Mouse (Mus musculus) mouse trophoblast stem cell (cell line): ENCODE measurements around the gene Klhl41.
"Not testable (repeated sequence)": the region's sequence is repeated elsewhere in the genome, so short reads cannot be mapped to it uniquely, and the experiment has no call there.

Experiments used
- in situ Hi-C, 2 experiments: fragments of 300-500 bp; cut with MseI, MboI; formaldehyde crosslinking; loops; 2 replicates in 1 of 2; 3 replicates in 1 of 2; pipeline ENCODE4 v1.15.1; 2025

The Klhl41 gene

DNA sequence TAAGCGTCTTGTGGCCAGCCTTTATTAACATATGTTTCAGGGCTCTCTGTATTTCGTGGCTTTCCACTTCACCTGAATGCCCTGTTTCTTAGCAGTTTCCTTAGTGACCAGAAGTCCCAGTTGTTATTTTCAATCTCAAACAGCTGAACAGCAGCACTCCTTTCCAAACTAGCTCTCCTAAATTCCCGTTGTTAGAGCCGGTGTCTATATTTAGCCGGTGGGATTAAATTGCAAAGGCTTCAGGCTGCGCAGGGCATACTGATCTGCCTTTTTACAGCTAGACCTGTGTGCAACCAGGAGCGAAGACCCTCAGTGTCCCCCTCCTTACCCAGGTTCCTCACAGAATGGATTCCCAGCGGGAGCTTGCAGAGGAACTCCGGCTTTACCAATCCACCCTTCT, at the start of gene Klhl41:
Gene Klhl41, plus strand, starts transcription at position 268 of the 400 bp plus-strand sequence.
- in situ Hi-C loops = no loop called here

DNA sequence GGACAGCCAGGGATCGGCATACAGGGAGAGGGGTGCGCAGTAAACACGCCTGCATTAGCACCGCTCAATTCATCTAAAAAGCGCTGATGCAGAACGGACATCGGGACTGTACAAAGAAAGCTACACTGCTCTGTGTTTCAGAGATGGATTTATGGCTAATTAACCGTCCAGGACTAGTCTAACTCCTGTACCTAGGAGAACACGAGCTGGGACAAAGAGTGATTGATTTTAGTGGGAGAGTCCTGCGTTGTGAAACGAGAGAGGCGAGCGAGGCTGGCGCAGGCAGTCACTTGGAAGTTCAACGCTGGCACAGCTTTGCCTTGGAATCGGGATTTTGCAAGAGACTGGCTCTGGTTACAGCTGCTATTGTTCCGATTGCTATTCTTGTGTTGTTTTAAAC, 40.7 kb upstream of the Klhl41 start:
- in situ Hi-C loops = no loop called here

DNA sequence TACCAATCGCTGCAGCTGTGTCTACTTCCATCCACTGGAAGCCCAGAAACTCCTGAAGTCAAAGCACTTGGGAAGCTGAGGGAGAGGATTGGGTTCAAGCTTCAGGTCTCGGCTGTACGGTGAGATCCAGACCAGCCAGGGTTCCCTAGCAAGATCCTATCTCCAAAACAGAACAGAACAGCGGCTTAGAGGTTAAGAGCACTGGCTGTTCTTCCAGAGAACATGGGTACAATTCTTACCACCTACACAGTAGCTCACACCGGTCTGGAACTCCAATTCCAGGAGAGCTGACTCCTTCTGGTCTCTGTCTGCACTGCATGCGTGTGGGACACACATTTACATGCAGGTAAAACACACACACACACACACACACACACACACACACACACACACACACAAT, 40.0 kb upstream of the Klhl41 start:
- in situ Hi-C loops = loop anchor here in 1 of 2 experiments (10.0 kb wide), 1 partner anchor 145 kb away; no protein-coding TSS in a partner anchor

DNA sequence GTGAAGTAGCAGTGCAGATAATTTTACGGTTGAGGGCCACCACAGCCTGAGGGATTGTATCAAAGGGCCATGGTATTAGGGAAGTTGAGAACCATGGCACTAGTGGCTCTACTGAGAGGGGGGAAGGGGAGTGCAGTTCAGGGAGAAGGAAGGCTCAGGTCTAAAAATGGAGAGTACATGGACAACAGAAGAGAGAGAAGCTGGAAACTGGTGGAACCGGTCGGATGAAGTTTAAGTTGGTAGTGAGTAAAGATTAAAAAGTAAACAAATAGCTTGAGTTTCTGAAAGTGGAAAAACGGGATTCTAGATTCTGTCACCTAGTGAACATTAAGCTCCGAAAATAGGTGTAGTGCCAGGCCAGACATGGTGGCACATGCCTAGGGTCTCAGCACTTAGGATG, 39.1 kb upstream of the Klhl41 start:
- in situ Hi-C loops = loop anchor here in 1 of 2 experiments (10.0 kb wide), 1 partner anchor 144 kb away; no protein-coding TSS in a partner anchor

DNA sequence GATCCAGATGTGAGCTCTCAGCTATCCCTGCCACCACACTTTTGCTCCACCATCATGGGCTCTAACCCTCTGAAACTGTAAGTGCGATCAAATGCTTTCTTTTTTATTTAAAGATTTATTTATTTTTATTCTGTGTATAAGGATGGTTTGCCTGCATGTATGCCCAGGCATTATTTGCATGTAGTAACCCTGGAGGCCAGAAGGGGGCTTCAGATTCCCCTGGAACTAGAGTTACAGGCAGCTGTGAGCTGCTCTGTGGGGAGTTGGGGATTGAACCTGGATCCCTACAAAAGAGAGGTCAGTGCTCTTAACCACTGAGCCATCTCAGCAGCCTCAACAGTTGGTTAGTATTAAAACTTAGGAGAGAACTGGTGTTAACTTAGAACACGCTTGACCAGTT, 38.5 kb upstream of the Klhl41 start:
- in situ Hi-C loops = loop anchor here in 1 of 2 experiments (10.0 kb wide), 1 partner anchor 143 kb away; no protein-coding TSS in a partner anchor

DNA sequence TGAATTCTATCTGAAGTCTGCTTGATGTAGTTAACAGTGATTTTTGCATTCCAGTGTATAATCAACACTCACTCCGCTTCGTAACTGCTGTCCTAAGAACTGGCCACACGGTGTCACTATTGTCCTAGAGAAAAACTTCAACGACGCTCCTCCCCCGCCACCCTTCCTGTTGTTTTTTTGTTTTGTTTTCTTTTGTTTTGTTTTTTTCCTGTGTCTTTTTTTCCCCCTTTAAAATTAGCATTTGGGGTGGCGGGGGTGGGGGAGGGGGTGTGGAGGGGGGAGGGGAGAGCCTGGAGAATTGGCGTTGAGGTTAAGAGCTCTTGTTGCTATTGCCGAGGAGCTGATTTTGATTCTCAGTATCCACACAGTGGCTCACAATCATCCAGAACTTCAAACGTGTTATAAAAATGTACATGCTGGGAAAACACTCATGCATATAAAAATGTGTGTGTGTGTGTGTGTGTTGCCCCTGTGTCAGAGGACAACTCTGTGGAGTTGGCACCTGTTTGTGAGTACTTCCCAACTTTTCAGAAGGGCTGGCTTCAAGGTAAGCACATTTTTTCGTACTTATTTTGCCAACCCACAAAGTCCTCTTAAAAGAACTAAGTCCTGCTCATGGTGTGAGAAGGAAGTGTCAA, 34.7 kb upstream of the Klhl41 start:
- in situ Hi-C loops = loop anchor here in 1 of 2 experiments (10.0 kb wide), 1 partner anchor 140 kb away; no protein-coding TSS in a partner anchor

DNA sequence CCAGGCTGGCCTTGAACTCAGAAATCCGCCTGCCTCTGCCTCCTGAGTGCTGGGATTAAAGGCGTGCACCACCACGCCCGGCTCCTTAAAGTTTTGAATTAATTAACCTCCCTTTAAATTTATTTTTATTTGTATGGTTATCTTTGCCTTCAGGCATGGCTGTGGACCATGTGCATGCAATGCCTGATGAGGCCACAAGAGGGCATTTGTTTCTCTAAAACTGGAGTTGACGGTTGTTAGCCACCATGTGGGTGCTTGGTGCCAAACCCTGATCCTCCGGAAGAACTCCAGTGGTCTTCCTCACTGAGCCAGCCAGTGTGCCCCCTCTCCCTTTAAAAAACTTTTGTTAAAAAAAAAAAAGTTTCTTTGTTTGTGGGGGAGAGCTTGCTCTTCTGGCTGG, 34.1 kb upstream of the Klhl41 start:
- in situ Hi-C loops = loop anchor here in 1 of 2 experiments (10.0 kb wide), 1 partner anchor 139 kb away; no protein-coding TSS in a partner anchor

DNA sequence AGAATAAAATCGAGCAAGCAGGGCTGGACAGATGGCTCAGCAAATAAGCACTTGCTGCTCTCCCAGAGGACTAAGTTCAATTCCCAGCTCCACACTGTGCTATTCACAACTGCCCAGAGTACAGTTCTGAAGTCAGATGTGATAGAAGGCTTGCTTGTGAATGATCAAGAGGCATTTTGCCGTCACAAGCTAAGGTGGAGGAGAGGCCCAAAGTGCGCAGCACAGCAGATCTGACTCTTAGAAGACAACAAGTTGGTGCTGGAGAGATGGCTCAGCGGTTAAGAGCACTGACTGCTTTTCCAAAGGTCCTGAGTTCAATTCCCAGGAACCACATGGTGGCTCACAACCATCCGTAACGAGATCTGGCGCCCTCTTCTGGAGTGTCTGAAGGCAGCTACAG, 31.9 kb upstream of the Klhl41 start:
- in situ Hi-C loops = loop anchor here in 1 of 2 experiments (10.0 kb wide), 1 partner anchor 137 kb away; no protein-coding TSS in a partner anchor

DNA sequence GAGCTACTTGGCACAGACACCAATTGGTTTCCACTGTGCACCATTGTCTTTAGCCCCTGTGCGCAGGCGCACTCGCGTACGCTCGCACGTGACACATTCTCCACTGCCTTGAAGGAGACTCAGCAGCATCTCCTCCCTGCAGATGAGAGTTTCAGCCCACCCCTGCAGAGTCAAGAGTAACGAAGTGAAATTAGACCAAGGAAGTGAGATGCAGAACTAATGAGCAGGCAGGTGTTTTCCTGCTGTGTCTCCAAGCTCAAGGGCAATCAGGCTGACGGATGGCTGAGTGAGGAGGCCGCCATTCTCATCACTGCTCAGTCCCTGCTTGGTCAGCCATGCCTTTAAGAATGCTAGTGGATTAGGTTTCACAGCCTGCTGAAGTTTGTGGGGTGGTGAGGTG, 29.8 kb upstream of the Klhl41 start:
- in situ Hi-C loops = no loop called here

DNA sequence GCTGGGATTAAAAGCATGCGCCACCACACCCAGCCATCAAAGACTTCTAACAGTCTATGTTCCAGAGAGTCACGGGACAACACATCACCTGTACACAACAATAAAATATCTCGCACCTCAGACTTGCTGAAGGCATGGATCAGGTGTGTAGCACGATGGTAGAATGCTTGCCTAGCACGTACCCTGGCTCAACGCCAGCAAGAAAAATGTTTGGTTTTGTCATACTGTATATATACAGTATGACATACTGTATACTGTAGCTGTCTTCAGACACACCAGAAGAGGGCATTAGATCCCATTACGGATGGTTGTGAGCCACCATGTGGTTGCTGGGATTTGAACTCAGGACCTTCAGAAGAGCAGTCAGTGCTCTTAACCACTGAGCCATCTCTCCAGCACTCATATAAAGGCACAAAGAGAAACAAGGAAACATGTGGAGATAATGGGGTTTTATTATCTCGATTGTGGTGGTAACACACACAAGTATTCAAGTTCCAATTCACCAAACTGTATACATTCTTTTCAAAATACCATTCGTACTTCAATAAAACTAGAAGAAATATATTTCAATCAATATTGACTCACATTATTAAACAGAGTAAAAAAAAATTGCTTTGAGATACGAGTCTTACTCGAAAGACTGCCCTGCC, 24.8 kb upstream of the Klhl41 start:
- in situ Hi-C loops = no loop called here

DNA sequence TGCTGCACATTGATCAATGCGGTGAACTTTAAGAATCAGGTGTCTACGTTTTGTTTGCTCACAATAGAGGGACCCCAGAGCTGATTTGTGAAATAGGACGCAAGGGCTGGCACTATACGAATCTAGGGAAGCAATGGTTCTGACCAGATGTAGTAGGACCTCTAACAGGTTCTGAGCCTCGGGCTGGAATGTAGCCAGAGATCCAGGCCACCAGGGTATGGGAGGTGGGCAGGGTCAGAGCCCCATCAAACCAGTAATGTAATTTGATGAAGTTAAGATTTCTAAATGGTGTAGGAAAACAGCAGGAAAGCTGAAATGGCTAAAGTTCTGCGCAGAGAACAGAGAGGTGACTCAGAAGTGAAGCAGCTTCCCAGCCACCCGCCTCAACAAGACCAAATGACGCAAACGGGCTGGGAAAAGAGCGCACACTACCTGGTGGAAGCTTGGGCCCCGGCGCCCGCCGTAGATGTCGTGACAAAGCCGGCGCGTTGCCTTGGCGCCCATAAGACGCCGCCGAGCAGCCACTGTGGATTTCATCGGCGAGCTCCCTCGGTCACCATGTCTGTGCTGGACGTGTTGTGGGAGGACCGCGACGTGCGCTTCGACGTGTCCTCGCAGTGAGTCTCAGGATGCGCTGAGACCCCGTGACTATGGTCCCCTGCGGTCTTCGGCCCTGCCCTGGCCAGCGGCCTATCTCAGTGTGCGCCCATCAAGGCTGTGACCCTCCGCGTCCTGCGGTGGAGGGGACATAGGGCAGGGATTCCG, 23.0 kb upstream of the Klhl41 start, which contains the start of gene Bbs5:
Gene Bbs5, plus strand, starts transcription at position 446 of the 765 bp plus-strand sequence.
- in situ Hi-C loops = no loop called here

DNA sequence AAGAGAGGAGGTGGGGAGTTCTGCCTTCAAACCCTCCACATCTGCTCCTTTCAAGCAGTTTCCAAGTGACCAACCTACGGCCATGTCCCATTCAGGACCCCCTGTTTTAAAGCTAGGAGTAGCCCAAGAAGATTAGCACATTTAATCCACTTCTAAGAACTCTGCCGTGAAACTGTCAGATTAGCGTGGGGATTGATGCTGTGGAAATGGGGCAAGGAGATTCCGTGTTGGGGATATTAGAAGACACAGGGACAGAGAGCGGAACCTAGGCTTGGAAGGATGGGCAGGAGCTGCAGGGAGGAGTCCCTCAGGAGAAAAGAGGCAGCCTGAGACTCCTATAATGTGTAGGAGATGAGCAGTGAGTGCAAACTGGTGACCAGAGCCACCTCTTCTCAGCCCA, 20.2 kb upstream of the Klhl41 start:
- in situ Hi-C loops = no loop called here

DNA sequence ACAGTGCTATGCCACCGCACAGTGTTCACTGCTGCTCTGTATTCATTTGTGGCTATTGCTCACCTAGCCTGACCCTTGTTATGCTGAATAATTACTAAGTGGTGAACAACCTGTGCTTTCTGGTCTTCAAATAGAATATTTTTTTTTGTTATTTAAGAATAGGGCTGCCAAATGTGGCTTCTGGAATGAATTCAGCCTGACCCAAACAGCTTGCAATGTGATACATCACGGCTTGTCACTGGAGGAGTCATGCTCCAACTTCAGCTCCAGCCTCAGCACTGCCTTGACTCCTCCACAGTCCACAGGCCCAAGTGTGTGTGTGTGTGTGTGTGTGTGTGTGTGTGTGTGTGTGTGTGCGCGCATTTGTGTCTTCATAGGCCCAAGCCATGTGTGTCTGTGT, 10.6 kb upstream of the Klhl41 start:
- in situ Hi-C loops = no loop called here

DNA sequence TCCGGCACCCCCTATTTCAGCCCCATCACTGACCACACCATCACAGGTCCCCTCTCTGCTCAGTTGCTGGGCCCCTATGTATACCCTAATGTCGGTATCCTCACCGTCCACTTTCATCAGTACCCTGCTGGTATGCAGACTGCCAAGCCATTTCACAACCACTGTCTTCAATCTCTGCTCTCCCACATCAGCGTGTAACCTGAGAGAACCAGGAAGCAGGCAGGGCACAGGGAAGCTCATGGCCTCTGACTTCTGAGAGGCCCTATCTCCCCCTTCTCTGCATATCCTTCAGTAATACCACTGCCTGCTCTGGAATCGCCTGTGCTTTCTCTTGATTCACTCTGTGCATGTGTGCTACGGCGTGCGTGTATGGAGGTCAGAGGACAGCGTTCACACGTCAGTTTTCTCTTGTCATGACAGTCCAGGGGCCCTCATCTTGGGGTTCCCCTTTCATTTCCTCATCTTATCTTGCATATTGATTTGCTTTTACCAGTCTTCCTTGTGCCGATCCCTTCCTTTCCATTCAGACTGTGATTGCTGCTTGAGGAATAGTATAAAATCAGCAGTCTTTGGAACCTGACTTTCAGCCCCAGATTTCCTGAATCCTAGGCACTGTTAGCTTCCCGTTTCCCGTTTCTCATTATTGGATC, 6.0 kb upstream of the Klhl41 start:
- in situ Hi-C loops = no loop called here

DNA sequence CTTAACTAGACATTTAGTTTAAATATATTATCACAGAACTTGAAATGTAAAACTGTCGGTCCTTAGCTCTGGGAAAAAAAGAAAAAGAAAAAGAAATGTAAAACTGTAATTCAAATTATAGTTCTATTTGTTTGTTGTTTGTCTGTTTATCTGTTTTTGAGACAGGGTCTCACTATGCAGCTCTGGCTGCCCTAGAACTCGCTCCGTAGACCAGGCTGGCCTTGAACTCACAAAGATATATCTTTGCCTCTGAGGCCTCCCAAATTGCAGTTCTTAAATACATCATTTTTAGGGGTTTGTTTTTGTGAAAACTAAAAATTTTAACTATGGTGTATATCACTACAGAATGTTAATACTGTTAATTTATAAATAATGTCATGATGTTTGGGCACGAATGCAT, 2.3 kb upstream of the Klhl41 start:
- in situ Hi-C loops = no loop called here

DNA sequence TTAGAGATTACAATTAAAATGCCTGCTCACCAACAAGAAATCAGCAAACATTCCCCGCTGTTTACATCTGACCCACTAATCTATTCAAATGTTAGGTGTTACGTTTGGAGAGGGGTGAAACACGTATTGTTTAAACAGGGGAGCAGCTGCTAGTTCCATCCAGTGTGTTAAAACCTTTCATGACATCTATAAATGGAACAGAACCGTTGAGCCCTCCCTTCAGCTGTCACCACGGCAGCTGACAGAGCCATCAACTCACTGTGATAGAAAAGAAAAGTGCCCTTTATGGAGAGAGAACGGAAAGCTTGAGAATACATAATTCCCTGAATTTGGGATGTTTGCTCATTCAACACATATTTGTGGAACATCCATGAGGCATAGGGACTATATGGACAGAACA, 1.5 kb upstream of the Klhl41 start:
- in situ Hi-C loops = no loop called here

DNA sequence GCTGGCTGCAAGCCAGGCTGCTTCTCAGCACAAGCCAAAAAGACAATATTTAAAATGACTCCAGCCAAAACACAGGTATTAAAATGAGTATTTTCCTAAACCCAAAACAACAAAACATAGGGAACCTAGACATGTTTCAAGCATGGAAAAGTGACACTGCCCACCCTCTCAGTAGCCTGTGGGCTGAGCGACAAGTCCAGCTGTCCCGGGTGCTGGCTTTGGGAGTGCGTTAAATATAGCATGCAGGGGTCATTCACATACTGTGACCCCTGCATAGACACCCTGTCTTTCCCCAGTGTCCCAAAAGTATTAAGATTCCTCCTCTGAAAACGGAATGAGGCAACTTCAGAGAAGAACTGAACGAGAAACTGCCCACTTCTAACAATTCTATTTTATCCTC, 3.8 kb downstream of the Klhl41 start:
- in situ Hi-C loops = no loop called here

DNA sequence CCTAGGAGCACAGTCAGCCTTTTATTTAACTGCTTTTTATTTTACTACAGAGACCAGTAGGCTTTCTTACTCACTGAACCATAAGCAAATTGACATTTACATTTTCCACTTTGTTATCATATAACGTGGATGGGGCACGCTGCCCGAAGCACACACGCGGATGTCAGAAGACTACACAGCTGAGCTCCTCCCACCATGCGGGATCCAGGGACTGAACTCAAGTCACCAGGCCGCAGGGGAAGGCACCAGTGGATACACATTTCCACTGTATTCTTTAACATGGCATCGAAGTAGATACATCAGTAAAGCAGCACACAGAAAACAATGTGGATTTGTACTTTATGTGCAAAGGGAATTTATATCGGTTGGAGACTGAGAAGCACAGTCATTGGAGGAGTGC, 5.3 kb downstream of the Klhl41 start:
- in situ Hi-C loops = no loop called here

DNA sequence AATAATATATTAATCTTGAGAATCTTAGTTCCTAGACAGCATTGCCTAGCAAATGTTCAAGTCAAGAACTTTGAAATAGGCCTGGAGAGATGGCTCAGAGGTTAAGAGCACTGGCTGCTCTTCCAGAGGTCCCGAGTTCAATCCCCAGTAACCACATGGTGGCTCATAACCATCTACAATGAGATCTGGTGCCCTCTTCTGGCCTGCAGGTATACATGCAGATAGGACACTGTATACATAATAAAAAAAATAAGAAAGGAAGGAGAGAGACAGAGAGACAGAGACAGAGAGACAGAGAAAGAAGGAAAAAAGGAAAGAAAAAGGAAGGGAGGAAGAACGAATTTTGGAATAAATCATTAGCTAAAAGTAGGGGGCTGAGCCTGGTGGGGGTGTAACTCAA, 6.8 kb downstream of the Klhl41 start:
- in situ Hi-C loops = no loop called here

DNA sequence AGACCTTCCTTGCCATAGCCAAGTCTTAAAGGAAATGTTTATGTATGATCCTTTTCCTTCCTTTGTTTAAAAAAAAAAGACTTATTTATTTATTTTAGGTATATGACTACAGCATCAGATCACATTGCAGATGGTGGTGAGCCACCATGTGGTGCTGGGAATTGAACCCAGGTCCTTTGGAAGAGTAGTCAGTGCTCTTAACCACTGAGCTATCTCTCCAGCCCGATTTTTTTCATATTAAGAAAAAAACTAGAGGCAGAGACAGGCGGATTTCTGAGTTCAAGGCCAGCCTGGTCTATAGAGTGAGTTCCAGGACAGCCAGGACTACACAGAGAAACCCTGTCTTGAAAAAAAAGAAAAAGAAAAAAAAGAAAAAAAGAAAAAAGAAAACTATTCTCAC, 7.3 kb downstream of the Klhl41 start:
- in situ Hi-C loops = not testable (repeated sequence)

DNA sequence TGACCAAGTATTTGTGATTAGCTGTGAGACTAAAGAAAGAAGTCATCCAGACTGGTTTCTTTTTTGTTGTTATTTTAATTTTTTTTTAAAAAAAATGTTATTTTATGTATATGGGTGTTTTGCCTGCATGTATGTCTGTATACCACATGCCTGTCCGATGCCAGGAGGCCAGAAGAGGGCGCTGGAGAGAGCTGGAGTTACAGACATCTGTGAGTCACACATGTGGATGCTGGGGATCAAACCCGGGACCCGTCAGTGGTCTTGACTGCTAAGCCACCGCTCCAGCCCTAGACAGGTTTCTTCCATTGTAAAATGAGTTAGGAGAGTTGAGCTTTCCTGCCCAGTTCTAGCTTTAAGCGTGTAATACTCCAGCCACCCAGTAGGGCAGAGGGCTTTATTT, 10.1 kb downstream of the Klhl41 start:
- in situ Hi-C loops = no loop called here

DNA sequence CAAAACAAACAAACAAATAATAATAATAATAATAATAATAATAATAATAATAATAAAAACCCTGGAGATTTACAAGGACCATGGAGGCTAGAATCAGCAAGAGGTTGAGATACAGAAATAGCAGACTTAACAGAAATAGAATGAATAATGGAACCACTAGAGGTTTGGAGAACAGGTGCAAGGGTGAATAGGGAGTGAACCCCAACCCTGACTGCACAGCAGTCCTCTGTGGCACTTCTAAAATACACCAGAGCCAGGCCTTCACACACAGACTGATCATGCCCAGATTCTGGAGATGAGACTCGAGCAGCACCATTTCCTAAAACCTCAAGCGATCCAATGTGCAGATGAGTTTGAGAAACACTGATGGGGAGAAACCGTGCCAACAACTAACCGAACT, 12.0 kb downstream of the Klhl41 start:
- in situ Hi-C loops = no loop called here
